Mouse (Mus musculus) ES-CJ7 (cell line): ENCODE data around the gene Mum1.
A peak's percentile ranks its signal among the peaks of the same experiment; 100 is the strongest.

ENCODE experiments used
- DNase-seq: peaks from one replicate; pipeline ENCODE4 v3.0.0; 2011; ENCODE audit warnings: low read depth, low spot score

Mum1 gene

DNA sequence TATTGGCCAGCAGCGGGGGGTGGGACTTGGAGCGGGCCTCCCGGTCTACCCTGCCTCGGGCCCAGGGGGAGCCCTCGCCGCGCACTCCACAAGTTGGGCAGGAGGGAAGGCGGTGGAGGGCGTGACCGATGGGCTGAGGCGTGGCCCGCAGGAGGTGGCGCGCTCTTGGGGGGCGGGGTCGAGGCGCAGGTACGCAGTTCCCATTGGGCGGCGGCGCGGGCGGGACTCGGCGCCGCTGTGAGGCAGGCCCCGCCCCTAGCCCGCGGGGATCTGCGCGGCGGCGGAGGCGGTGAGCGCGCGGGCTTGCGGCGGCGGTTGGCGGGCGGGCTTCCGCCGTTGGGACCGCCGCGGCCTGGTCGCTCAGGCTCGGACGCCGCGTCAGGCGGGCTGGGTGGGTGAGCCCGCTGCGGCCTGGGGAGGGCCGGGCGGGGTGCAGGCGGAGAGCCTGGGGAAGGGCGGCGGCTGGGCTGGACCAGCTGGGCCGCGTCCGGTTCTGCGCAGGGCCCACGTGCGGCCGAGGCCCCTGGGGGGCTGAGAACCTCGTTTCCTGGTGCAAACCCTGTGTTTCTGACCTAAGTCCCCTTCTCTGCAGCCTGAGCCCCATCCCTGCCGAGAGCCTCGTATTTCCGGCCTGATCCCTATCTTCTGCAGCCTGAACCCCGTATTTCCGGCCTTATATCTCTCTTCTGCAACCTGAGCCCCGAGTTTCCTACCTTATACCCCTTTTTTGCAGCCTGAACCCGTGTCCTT, at the start of gene Mum1:
Mum1 (plus strand) TSS at position 19 of the 750 bp plus-strand sequence.
- peak; percentile 100 for DNase-seq

DNA sequence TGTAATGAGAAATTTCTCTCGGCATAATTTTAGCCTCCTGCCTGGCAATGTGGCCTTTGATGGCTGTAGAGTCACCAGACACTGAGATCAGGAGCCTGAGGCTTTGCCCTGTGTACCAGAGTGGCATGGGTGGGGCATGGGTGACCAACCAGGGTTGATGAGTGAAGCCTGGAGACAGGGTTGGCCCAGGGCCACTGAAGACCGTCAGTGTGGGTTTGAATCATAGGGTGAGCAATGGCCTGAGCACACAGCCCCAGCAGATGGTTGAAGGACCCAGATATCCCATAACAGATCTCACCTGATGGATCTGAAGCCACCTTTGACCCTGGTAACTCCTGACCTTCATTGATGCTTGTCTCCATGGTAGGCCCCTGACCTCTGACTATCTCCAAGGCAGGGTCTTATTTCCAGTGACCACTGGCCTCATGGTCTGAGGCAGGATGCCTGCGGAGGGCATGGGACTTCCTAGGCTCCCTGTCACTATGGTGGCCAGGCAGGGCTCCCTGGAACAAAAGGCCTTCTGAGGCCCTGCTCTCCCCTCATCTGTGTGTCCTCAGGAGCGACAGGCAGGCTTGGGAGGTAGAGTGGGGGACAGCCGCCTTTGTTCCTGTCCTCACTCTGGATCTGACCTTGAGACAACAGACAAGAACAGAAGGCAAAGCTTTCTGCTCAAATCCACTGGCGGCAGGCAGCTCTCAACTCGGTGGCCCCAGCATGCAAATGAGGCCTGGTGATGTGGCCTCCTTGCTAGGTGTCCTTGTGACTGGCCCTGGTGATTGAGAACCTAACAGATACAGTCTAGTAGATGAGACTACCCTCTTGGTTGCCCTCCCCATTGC, 48.6 kb upstream of the Mum1 start:
- DNase-seq: no peak

DNA sequence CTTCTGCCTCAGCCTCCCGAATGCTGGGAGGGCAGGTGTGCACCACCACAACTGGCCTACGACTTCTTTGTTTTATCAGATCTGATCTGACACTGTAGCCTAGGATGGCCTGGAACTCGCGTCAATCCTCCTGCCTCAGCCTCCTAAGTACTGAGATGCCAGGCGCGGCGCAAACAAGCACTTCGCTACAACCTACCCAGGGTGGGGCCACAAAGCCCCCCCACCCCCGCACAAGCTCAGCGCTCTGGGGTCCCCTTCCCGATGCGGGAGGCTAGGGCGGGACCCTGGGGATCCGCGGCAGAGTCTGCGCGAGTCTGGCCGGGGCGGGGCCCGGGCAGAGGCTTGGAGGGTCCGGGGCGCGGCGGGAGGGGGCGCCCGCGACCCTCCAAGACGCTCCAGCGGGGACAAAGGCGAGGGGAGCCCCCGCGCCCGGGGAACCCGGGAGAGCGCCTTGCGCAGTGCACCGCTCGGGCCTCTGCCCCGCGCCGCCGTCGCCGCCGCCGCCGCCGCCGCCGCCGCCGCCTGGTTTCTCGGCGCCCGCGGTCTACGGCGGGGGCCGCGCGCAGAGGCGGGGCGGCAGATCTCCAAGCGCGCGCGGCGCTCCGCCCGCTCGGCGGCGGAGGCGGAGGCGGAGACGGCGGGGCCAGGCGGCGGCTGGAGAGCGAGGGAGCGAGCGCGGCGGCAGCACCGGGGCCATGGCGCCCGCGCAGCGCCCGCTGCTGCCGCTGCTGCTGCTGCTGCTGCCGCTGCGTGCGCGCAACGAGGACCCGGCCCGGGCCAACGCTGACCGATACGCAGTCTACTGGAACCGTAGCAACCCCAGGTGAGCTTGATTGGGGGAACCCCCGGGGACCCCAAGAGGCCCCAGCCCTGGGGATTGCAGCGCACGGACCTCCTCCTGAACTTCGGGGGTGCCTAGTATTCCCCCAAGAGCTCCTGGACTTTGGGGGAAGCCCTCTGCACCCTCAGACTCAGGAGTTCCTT, 46.9 kb upstream of the Mum1 start, which contains the start of gene Efna2:
Efna2 (plus strand) TSS at position 415 of the 984 bp plus-strand sequence.
- DNase-seq: peak; percentile 53

DNA sequence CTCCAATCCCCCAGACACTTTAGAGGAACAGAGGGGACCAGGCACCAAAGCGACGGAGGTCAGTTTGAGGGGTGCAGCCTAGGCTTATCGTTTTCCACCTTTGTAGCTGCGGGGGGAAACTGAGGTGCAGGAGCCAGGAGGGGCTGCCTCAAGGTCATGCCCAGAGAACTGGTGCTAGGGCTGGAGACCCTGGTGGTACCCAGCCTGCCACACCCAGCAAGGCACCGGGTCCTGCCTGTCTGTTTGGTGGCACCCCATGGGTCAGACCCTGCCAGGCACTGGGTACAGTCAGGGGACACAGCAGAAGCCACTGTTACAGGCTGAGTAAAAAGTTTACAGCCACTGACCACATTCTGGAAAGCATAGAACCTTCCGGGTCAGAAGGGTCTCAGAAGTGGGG, 45.9 kb upstream of the Mum1 start:
- no peak for DNase-seq

DNA sequence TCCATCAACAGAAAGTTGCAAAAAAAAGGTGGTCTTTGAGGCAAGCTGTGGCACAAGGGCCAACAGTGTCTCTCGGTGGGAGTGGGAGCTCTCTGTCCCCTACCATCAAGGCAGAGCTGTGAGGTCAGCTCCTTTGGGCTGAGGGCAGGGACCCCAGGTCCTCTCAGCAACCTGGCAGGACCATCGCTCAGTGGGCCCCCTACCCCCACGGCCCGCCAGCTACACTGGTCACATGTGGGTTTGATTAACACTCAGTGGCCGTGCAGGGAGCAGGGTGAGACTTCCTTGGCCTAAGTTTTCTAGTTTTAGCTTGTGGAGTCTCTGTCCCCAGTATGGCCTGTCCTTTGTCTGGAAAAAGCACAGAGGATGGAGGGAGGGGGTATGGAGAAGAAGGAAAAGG, 45.4 kb upstream of the Mum1 start:
- DNase-seq: no peak

DNA sequence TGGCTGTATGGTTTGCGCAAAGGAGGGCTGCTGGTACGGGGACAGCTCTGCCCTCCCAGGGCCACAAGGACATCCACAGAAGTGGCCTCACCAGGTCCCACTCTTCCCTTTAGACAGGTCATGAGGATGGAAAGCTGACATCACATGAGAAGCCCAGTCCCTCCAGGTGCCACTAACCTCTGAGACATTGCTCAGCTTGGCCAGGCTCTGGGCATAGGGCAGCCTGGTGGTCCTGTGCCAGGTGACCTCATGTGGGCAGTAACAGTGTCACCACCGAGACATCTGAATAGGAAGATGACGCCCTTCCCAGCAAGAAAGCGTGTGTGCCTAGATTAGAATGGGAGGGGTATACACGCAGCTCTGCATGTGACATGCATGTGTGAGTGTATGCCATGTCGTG, 43.7 kb upstream of the Mum1 start:
- DNase-seq: no peak

DNA sequence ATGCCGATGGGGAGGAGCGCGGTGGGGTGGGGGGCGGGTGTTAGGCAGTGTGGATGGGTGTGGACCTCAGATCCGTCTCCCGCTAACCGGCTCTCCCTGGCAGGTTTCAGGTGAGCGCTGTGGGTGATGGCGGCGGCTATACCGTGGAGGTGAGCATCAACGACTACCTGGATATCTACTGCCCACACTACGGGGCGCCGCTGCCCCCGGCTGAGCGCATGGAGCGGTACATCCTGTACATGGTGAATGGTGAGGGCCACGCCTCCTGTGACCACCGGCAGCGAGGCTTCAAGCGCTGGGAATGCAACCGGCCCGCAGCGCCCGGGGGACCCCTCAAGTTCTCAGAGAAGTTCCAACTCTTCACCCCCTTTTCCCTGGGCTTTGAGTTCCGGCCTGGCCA, 39.6 kb upstream of the Mum1 start:
- DNase-seq: no peak

DNA sequence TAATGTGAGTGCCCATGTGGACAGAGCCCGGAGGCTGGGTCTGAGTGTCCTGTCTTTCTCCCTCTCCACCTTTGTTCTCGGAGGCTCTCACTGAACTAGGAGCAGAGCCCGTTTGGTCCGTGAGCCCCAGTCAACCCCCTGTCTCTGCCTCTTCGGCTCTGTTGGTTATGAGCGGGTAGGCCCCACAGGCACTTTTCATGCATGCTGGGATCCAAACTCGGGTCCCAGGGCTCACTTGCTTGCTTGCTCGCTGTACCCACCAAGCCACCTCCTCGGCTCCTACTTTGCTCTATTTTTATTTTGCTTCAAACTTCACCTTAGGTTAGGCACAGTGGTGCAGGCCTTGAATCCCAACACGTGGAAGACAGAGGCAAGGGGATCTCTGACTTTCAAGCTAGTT, 38.5 kb upstream of the Mum1 start:
- no peak for DNase-seq

DNA sequence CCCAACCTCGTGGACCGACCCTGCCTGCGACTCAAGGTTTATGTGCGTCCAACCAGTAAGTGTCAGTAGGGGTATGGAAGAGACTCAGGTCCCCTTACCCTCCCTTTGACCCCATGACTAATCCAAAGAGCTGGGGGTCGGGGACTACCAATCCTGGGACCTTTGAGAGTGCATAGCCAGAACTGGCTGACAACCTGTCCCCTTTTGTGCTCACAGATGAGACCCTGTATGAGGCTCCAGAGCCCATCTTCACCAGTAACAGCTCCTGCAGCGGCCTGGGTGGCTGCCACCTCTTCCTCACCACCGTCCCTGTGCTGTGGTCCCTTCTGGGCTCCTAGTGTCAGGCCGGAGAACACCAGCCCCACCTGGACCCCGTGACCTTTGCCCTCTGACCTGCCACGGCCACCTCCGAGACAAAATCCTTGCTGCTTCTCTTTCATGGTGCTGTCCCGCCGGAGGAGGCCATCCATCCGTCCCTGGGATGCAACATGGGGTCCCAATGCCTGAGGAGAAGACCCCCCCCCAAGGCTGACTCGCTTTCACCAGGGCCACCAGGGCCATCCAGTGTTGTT, 37.7 kb upstream of the Mum1 start:
- no peak for DNase-seq

DNA sequence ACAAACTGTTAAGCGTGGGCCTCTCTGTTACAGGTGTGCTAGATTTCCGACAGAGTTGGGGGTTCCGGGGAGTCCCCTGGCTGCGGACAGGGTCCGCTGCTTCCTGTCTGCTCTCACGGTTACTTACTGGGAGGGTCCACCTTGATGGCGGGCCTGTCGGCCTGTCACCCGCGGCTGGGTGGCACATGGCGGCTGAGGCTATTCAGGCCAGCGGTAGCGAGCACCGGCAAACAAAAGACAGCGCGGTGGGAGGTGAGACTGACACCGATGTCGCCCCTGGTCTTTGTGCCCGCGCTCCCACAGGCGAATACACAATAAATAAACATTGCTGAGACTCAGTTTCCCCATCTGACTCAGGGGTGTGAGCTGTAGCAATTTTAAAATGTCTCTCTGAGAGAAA, 36.2 kb upstream of the Mum1 start:
- DNase-seq: no peak

DNA sequence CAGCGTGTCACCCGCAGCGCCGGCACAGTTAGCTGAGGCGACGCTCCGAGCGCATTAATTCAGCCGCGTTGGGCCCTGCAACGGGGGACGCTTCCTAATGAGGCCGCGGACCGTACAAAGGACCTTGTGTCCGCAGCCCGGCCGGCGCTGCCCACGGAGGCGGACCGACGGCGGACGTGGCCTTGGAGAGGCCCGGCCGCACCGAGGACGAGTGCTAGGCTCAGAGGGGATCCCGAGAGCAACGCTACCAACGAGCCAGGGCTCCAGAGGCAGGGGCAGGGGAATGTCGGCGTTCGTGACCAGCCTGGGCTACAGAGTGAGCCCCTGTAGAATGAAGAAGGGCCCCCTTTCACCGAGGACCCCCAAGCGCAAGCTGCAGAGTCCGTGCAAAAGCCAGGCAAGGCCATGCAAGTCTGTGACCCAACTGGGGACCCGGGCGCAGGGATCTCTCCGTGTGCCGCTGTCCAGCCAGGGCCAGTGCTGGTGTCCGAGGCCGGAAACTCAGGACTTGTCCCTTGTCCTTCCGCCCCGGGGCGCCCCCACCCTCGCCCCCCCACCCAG, 35.7 kb upstream of the Mum1 start:
- no peak for DNase-seq

DNA sequence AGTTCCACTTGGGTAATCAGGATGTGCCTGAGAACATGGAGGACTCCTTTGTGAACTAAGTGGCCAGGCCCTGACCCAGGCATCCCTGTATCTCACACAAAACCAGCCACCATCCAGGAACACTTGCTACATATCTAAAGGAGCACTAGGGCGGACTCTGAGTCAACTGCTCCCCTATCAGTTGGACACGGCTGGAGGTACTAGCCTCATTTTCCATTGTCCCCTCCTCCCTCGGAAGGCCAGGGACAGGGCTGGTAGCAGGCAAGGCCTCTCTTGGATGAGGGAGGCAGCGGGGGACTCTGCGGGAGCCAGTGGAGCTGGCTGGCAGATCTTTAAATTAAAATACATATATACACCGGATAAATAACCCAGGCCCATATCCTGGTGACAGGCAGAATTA, 32.3 kb upstream of the Mum1 start:
- DNase-seq: no peak

DNA sequence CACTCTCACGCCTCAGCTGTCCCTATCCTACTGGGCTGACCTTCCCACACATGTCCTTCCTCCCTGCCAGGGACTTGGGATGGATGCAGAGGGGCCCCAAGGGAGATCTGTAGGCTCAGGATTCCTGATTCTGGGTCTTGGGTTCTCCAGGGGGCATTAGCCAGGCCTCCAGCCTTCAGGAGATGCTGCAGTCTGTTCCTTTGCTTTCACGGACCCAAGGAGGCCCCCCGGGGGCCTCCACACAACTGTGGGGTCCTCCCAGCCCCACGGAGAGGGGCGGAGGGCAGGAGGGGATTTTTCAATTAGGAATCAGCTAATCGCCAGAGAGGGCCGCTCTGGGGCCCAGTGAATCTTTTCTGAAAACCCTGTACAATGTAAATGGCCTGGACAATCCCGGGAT, 31.8 kb upstream of the Mum1 start:
- no peak for DNase-seq

DNA sequence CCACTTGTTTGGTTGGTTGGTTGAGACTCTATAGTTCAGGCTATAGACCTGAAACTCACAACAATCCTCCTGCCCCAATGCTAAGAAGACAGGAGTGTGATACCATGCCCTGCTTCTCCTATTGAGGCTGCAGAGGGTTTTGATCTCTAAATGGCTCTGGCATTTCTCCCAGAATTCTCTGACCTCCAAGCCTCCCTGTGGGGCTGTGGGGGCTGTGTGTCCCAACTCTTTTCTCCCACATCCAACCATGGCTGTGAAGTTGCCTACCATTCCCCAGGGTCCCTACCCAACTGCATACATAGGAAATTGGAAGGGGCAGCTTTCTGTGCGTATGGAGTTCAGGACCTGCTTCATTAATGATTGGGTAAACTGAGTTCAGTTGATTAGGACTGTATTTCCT, 30.1 kb upstream of the Mum1 start:
- no peak for DNase-seq

DNA sequence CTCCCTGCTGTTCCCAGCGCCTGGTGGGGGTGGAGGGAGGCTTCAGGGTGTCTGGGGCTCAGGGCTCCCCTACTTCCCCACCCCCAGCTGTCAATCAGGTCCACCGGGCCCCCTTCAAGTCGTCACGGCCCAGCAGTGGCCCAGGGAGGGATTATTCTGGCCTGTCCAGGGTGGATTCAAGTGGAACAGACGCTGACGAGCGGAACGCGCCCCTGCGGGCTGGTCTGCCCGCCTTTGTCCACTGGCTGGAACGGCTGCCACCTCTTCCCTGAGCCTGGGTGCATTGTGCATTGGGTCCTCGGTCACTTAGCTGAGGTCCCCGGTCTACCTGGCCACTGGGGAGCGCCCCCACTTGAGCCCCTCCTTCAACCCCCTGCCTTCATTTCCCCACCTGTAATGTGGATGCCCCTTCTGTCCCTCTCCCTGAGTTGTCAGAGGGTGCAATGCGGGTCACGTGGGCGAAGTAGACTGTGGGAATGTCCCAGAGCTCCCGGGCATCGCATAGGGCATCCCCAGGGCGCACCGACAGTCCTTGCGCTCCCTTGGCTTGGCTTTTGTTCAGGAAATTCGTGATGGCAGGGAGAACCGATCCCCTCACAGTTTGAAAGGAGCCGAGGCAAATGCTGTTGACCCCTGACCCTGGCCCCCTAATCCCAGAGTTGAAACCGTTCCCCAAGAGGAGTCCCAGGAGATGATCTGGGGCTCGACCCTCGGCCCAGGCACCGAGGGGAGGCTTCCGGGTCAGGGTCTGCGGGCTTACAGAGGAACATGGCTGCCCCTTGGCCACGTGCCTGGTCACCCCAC, 29.3 kb upstream of the Mum1 start:
- no peak for DNase-seq

DNA sequence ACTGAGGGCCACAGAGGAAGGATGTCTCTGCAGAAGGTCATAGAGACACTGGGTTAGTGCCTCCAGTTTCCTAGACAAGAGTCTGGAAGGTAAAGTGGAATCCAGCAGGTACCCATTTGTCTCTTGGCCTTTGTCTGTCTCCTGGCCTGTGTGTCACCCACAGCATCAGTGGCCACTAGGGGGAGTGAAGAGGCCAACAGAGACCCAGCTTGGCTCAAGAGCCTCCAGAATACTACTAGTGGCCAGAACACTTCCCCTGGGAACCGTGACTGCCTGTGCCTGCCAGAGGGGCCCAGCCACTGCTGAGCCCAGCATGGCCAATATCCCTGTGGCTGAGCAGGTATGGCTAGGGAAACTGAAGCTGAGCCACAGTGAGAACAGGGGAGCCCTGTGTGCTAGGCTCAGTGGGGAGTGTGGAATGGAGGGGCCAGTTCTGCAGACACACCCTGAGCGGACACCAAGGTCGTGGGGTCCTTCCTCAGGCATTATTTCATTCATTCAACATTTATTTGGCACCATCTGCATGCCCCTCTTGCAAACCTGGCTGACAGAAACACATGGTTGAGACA, 26.7 kb upstream of the Mum1 start:
- DNase-seq: peak; percentile 92

DNA sequence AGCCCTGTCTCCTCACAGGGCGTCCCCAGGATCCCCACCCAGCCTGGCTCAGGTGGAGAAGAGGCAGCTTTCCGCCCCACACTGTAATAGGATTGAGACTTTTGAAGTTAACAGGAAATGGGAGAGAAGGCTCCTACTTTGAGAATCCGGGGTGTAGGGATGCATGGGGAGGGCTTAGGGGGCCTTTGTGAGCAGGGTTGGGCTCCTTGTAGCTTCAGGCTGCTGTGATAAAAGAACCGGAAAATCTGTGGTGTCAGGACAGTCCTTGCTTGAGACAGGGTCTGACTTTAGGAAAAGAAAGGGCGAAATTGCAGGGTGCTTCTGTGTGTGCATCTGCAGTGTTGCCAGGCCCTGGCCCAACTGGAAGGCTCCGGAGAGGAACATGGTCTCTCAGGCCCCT, 25.7 kb upstream of the Mum1 start:
- DNase-seq: no peak

DNA sequence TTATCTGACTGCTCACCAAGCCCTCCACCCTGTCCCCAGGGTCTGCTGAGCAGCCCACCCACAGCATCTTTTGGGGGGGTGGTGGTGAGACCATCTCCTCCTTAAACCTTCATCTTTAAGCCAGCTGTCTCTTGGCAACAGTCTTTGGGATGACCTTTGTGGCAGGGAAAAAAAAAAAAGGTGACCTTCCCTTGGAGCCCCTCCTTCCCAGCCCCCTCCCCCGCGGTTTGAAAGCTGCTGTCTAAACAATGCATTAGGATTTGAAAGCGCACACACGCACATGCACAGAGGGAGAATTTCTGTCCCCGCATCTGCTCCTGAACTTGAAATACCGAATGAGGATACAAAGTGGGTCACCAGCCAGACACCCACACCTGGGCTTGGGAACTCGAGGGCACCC, 22.2 kb upstream of the Mum1 start:
- DNase-seq: peak; percentile 36

DNA sequence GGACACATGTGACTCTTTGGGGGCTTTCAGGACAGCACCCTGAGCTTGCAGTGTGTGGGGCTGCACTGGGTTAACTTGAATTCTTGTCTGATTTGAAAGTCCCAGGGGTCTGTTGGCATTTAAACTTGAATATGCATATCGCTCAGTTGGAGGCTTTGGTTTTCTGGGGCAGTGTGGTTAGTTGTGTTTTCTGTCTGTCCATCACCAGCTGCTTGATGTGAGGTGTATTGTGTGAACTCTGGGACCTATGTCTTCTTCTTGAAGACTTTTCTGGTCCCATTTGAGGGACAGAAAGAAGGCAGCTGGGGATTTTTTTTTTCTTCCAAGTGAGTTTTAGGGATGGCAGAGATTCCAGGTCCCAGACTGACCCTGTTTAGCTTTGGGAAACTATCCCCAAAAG, 19.0 kb upstream of the Mum1 start:
- no peak for DNase-seq

DNA sequence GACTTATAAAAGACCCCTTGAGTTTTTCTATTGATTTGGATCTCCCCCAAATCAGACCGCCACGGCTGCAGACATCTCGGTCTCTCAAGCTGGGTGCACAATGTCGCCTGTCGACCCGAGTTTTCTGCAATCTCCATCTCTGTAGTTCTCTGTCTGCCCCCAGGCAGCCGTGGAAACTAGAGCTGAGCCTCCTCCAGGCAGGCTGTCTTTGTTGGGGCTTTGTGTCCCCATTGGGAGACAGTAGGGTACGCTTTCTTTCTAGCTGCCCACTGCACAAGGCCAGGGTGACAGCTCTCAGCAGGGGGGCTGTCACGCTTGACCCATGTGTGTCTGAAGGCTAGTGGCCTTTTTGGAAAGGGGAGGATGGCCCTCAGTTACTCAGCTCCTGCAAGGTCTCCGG, 18.6 kb upstream of the Mum1 start:
- no peak for DNase-seq
